Mouse (Mus musculus): ENCODE data around the gene Lmtk3. TPM values are rescaled to one million over a fixed set of nuclear protein-coding genes. Genes with fewer than 3 reads are reported as not detected.

The Lmtk3 gene
- polyA plus RNA-seq, 1 experiment from 2014 or later = 17.2 TPM

DNA sequence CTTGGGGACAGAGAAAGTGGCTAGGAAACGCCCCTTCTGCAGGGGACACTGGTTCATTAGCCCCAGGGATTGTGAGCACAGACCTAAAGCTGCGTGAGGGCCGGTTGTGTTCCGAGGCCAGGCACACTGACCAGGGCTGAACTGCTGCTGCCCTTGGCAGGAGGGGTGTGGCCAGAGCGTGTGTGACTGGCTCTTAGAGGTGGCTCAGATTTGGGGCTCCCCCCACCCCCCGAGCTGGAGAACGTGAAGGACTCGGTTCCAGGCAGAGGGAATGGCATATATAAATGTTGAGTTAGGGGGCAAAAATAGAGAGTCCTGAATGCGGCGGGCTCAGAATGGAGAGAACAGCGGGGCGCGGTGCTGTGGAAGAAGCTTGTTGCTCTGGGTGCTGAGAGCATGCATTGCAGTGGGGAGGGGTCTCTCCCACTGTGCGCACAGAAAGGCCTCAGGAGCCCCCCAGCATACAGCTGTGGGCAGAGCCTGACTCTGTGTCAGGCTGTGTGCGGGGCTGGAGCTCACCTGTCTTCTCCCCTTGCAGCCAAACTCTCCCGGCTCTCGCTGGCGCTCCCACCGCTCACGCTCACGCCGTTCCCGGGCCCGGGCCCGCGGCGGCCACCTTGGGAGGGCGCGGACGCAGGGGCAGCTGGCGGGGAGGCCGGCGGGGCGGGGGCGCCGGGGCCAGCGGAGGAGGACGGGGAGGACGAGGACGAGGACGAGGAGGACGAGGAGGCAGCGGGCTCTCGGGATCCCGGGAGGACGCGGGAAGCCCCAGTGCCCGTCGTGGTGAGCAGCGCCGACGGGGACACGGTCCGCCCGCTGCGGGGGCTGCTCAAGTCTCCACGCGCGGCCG lies 14.3 kb downstream of the Lmtk3 start:
- H3K9me3 ChIP-seq = no peaks in the 10 kb centered on the region
- H3K4me3 ChIP-seq = peak overlapping the region; percentile 33
- peak overlapping the region; percentile 68 for H3K9ac ChIP-seq
- peak overlapping the region; percentile 56 for H3K4me2 ChIP-seq
- peaks cover 41% of the 10 kb centered on the region for H3K27me3 ChIP-seq
- 1% methylated on average over 60 of the region's 60 CpGs for WGBS
- H3K27ac ChIP-seq (replicated peaks) = no peak overlapping the region
- peaks cover 23% of the 10 kb centered on the region for H3K4me1 ChIP-seq (replicated peaks)
- H3K36me3 ChIP-seq = peaks cover 88% of the 10 kb centered on the region
- ATAC-seq (ENCODE audit: low read depth) = no peak

DNA sequence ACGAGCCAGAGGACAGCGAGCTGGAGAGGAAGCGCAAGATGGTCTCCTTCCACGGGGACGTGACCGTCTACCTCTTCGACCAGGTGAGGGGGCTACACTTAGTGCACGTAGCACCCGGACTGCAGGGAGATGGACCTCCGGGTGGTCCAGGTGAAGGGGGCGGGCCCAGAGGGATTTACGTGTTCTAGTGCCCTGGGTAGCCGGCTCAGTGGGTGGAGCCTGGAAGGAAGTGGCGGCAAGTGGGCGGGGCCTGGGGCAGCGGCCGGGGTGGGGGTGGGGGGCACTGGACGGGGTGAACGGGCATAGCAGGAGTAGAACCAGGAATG lies 14.9 kb downstream of the Lmtk3 start:
- 3% methylated on average over 19 of the region's 19 CpGs for WGBS
- Histone ChIP-seq H3K9me3 (no peaks in the 10 kb centered on the region), H3K4me2 (peak overlapping the region; percentile 56), H3K27me3 (peaks cover 41% of the 10 kb centered on the region), H3K9ac (peak overlapping the region; percentile 68), H3K27ac (replicated peaks) (no peak overlapping the region), H3K4me3 (peak overlapping the region; percentile 33), H3K4me1 (replicated peaks) (peaks cover 23% of the 10 kb centered on the region), H3K36me3 (peaks cover 88% of the 10 kb centered on the region)
- ATAC-seq (ENCODE audit: low read depth) = no peak

DNA sequence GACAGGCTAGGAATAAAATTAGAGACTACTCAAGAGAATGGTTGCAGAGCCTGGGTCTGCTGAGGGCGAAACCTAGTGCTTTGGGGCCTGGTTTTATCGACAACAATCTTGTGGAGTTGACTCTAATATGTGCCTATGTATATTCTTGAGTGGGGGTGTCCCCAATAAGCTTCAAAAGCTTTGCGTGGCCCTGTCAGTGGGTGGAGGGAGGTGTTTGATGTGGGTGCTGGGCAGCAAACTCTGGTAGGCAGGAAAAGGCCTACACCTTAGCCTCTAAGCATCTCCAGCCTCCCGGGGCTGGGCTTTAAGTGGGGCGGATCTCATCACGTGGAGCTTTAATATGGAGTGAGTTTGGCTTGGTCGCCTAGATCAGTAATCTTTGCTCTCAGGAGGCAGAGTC lies 15.4 kb downstream of the Lmtk3 start:
- H3K27ac ChIP-seq (replicated peaks) = no peak overlapping the region
- peaks cover 88% of the 10 kb centered on the region for H3K36me3 ChIP-seq
- peaks cover 38% of the 10 kb centered on the region for H3K27me3 ChIP-seq
- H3K9ac ChIP-seq = no peak overlapping the region
- H3K4me1 ChIP-seq (replicated peaks) = peaks cover 23% of the 10 kb centered on the region
- 57% methylated on average over 7 of the region's 7 CpGs for WGBS
- H3K4me3 ChIP-seq = no peak overlapping the region
- no peaks in the 10 kb centered on the region for H3K9me3 ChIP-seq
- no peak for ATAC-seq (ENCODE audit: low read depth)
- peak overlapping the region; percentile 56 for H3K4me2 ChIP-seq

DNA sequence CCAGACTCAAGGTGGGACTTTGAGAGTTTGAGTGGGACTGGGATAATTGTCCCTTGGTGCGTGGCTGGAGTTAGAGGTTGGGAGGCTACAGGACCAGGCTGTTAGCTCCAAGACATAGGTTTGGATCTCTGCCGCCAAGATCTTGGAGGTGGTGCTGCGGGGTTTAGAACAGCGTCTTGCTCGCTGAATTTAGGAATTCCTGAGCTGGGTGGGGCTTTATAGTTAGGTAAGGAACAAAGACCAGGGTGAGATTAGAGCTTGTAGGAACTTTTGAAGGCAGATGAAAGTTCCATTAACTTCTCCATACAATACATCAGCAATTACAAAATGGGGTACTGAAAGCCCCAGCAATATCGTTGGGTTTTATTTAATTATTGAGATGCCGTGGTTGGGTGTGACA lies 16.5 kb downstream of the Lmtk3 start:
- no peak overlapping the region for H3K4me3 ChIP-seq
- H3K4me1 ChIP-seq (replicated peaks) = peaks cover 23% of the 10 kb centered on the region
- H3K4me2 ChIP-seq = no peak overlapping the region
- WGBS = 41% methylated on average over 7 of the region's 7 CpGs
- H3K27me3 ChIP-seq = peaks cover 27% of the 10 kb centered on the region
- no peaks in the 10 kb centered on the region for H3K9me3 ChIP-seq
- no peak overlapping the region for H3K9ac ChIP-seq
- ATAC-seq (ENCODE audit: low read depth) = no peak
- peaks cover 83% of the 10 kb centered on the region for H3K36me3 ChIP-seq
- no peak overlapping the region for H3K27ac ChIP-seq (replicated peaks)

DNA sequence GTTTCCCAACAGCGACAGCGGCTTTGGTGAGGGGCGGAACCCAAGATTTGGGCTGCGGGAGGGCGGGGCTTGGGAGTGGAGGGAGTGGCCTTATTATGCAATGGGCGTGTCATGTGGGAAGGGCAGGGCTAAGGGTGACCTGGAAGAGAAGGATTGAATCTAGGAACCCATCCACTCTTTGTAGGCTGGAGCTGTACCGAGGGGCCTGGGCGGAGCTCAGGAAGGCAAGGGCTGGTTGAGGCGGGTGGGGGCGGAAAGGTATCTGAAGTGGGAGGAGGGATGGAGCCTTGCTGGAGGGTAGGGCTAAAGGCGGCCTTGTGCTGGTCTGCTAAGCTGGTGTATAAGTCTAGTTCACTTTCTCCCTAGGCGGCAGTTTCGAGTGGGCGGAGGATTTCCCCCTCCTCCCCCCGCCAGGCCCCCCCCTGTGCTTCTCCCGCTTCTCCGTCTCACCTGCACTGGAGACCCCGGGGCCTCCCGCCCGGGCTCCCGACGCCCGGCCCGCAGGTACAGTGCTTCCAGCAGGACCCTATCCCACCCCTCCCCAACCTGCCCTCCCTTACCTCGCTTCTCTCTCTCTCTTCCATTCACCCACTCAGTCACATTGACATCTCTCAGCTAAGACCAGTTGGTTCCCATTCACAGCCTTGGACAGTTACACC lies 17.1 kb downstream of the Lmtk3 start:
- H3K27ac ChIP-seq (replicated peaks) = no peak overlapping the region
- peaks cover 76% of the 10 kb centered on the region for H3K36me3 ChIP-seq
- H3K27me3 ChIP-seq = peaks cover 21% of the 10 kb centered on the region
- 20% methylated on average over 16 of the region's 25 CpGs for WGBS
- H3K4me3 ChIP-seq = no peak overlapping the region
- H3K9me3 ChIP-seq = no peaks in the 10 kb centered on the region
- no peak overlapping the region for H3K9ac ChIP-seq
- peaks cover 23% of the 10 kb centered on the region for H3K4me1 ChIP-seq (replicated peaks)
- peak overlapping the region; percentile 24 for H3K4me2 ChIP-seq
- peak; percentile 6; the same call in 1 of the 2 replicates for ATAC-seq (ENCODE audit: low read depth)

DNA sequence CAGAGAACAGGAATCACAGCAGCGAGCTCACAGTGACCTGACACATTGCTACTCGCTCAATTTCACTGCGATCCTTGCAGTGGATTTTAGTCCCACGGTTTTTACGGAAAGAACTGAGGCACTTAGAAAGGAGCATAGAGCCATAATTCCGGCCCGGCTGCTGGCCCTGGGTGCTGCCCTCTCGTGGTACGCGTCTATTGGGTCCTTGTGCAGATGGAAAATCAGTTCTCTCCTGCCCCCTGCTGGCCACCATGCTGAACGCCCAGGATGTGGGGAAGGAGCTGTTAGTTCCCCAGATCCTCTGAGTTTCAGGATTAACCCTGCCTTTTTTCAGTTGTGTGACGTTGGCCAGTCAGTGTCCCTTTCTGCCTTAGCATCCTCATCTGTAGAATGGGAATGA lies 17.8 kb downstream of the Lmtk3 start:
- peaks cover 14% of the 10 kb centered on the region for H3K27me3 ChIP-seq
- peaks cover 30% of the 10 kb centered on the region for H3K4me1 ChIP-seq (replicated peaks)
- H3K9ac ChIP-seq = no peak overlapping the region
- H3K4me2 ChIP-seq = peak overlapping the region; percentile 24
- WGBS = 2% methylated on average over 12 of the region's 12 CpGs
- H3K9me3 ChIP-seq = no peaks in the 10 kb centered on the region
- H3K4me3 ChIP-seq = no peak overlapping the region
- no peak overlapping the region for H3K27ac ChIP-seq (replicated peaks)
- peak; percentile 60 for ATAC-seq (ENCODE audit: low read depth)
- H3K36me3 ChIP-seq = peaks cover 75% of the 10 kb centered on the region

DNA sequence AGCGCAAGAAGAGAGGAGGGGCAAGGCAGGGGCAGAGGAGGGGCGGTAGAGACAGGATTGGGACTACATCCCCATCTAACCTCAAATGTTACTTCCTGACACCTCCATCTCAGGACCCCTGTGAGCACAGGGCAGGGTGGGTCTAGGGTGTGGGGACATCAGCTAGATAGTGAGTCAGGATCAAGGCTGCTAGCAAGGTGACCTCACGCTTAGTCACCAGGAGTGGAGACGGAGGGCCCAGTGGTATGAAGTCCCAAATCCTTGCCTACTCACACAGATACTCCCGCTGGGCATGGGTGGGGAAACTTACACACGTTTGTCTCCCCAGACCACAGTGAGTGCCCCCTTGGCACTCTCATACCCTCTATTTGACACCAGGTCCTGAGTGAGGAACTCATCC lies 19.0 kb downstream of the Lmtk3 start:
- 94% methylated on average over 6 of the region's 6 CpGs for WGBS
- Histone ChIP-seq H3K27ac (replicated peaks) (no peak overlapping the region), H3K4me1 (replicated peaks) (peaks cover 27% of the 10 kb centered on the region), H3K9ac (no peak overlapping the region), H3K4me3 (no peak overlapping the region), H3K4me2 (no peak overlapping the region), H3K27me3 (peaks cover 2% of the 10 kb centered on the region), H3K36me3 (peaks cover 75% of the 10 kb centered on the region), H3K9me3 (no peaks in the 10 kb centered on the region)
- ATAC-seq (ENCODE audit: low read depth) = no peak

DNA sequence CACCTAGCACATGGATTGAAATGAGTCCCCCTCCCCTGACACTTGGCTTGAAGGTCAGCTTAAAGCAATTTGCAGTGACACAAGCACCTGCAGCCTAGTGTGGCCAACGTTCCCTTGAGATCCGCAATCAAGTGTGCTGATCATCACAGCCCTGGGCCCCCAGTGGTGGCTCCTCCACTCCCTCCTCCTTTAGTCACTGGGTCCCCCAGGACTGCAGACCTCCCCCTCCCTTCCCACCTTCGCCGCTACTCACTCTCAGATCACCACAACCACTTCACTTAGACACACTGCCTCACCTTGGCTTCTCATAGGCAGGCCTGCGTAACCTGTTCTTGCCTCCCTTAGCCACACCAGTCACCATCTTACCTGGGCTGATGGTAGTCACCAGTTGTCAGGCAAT lies 22.4 kb downstream of the Lmtk3 start:
- Histone ChIP-seq H3K4me3 (no peak overlapping the region), H3K27me3 (no peaks in the 10 kb centered on the region), H3K4me2 (no peak overlapping the region), H3K9ac (no peak overlapping the region), H3K27ac (replicated peaks) (peak overlapping the region; percentile 71), H3K36me3 (peaks cover 85% of the 10 kb centered on the region), H3K9me3 (no peaks in the 10 kb centered on the region), H3K4me1 (replicated peaks) (peaks cover 31% of the 10 kb centered on the region)
- WGBS = 64% methylated on average over 5 of the region's 5 CpGs
- ATAC-seq (ENCODE audit: low read depth) = no peak

DNA sequence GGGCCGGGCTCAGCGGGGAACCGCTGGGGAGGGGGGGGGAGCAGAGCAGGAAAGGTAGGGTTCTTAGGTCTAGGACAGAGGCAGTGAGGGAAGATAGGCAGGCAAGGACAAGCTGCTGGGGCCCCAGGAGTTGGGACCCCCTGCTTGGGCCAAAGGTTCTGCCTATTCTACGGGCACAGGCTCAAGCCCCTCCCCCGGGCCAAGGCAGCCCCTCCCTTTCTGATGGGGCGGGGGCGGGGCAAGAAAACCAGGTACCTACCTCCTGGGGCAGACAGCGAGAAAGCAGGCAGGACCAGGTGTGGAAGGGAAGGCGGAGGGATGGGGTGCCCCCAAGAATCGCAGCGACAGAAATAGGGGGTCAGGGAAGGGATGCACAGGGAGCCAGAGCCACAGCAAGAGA lies 24.9 kb downstream of the Lmtk3 start:
- WGBS = 52% methylated on average over 11 of the region's 11 CpGs
- Histone ChIP-seq H3K4me1 (replicated peaks) (peaks cover 53% of the 10 kb centered on the region), H3K9ac (0 out of 2 replicates have a peak overlapping the region, but pooled peaks have one; percentile 12), H3K4me2 (no peak overlapping the region), H3K27me3 (no peaks in the 10 kb centered on the region), H3K9me3 (no peaks in the 10 kb centered on the region), H3K27ac (replicated peaks) (peak overlapping the region; percentile 42), H3K36me3 (peaks cover 81% of the 10 kb centered on the region), H3K4me3 (no peak overlapping the region)
- ATAC-seq (ENCODE audit: low read depth) = no peak

DNA sequence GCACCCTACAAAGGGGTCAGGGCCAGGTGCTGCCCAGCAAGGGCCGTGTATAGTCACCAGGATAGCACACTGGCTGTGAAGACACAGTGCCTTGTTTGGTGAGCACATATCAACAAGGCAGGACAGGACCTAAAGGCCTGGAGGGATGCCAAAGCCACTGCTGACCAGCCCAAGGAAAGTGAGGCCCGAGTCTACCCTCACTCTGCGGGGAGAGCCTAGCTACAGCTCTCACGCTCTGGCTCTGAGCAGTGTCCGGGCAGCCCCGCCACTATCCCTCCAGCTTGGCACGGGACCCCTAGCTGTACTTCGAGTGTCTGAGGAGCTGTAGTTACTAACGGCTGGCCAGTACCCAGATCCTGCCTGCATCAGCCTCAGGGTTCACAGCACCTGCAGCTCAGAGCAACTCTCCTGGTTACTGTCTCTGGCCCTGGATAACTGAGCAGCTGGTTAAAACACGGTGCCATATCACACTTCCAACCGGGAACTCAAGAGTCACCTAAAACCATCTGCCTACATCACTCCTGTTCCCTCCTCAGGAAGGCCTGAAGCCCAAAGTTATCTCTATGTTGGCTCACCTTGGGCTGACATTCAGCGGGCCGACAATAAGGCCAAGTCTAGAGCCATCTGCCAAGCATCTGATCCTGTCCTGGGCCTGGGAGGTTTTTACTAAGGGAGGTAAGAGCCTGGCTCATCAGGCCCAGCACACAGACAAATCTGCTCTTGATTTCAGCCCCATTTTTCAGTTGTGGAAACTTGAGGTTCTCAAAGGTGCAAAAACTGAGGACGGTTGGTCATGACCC lies 25.9 kb downstream of the Lmtk3 start:
- Histone ChIP-seq H3K4me2 (no peak overlapping the region), H3K27me3 (no peaks in the 10 kb centered on the region), H3K36me3 (peaks cover 71% of the 10 kb centered on the region), H3K4me1 (replicated peaks) (peaks cover 53% of the 10 kb centered on the region), H3K9me3 (no peaks in the 10 kb centered on the region), H3K4me3 (no peak overlapping the region), H3K9ac (peak overlapping the region; percentile 34; the same call in 1 of the 2 replicates), H3K27ac (replicated peaks) (no peak overlapping the region; the same call in 1 of the 2 replicates)
- 88% methylated on average over 14 of the region's 14 CpGs for WGBS
- no peak for ATAC-seq (ENCODE audit: low read depth)

DNA sequence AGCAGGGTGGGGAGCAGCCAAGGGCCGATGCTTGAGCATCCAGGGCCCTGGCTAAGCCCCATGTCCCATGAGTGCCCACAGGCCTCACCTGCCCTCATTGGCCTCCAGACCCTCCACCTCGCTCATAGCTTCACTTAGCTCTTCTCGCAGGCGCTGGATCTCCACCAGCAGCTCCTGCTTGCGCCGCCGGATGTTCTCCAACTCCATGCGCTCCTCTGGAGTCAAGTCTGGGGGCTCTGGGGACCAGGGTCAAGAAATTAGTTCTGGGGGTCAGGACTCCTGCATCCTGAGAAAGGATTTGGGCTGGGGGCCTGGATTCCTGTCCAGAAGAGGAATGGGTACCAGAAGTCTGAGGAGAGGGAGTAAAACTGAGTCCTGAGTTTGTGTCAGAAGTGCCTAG lies 29.4 kb downstream of the Lmtk3 start:
- peaks cover 52% of the 10 kb centered on the region for H3K4me1 ChIP-seq (replicated peaks)
- peak overlapping the region; percentile 100 for H3K9ac ChIP-seq
- ATAC-seq (ENCODE audit: low read depth) = no peak
- peaks cover 50% of the 10 kb centered on the region for H3K36me3 ChIP-seq
- 88% methylated on average over 8 of the region's 8 CpGs for WGBS
- H3K4me2 ChIP-seq = peak overlapping the region; percentile 96
- peak overlapping the region; percentile 91 for H3K4me3 ChIP-seq
- no peaks in the 10 kb centered on the region for H3K27me3 ChIP-seq
- H3K9me3 ChIP-seq = no peaks in the 10 kb centered on the region
- peak overlapping the region; percentile 100; the same call in 1 of the 2 replicates for H3K27ac ChIP-seq (replicated peaks)

All from neural tube, embryonic 13.5 days (tissue).